Mouse (Mus musculus) lung, embryonic 16.5 days (tissue): ENCODE measurements at regions not wholly inside any gene's neighbourhood (a gene's known extent, or its start where the extent isn't known, plus 50 kb on each side); places are given as distances from the start of the nearest gene placed in this dataset.

Experiments used
- ATAC-seq: fragments of 200-750 bp; cut with Nextera tagmentation; 2 replicates; pipeline ENCODE4 v1.8.0; 2017; ENCODE audit warnings: low read depth, mild to moderate bottlenecking, moderate library complexity
- H3K27ac ChIP-seq: fragments of 300-500 bp; sonication (generic); 2 replicates; pipeline ENCODE4 v1.5.1; 2014; ENCODE audit warnings: mild to moderate bottlenecking, control low read depth, low read length
- H3K27me3 ChIP-seq: fragments of 300-500 bp; sonication (generic); 2 replicates; pipeline ENCODE4 v1.6.1; 2014; ENCODE audit warnings: low read depth, low read length, mixed read lengths; ENCODE audit not compliant: control insufficient read depth, insufficient read depth
- H3K36me3 ChIP-seq: fragments of 300-500 bp; sonication (generic); 2 replicates; pipeline ENCODE4 v1.6.1; 2014; ENCODE audit warnings: low read length; ENCODE audit not compliant: control insufficient read depth, insufficient read depth
- H3K4me1 ChIP-seq: fragments of 300-500 bp; sonication (generic); replicated peaks from 2 replicates; pipeline ENCODE4 v1.6.1; 2014; ENCODE audit warnings: low read length, mixed read lengths; ENCODE audit not compliant: control insufficient read depth, insufficient read depth
- H3K4me2 ChIP-seq: fragments of 300-500 bp; sonication (generic); 2 replicates; pipeline ENCODE4 v1.6.1; 2014; ENCODE audit warnings: low read depth, low read length, control low read depth
- H3K4me3 ChIP-seq: fragments of 300-500 bp; sonication (generic); 2 replicates; pipeline ENCODE4 v1.5.1; 2014; ENCODE audit warnings: mild to moderate bottlenecking, low read length, control low read depth
- H3K9ac ChIP-seq: fragments of 300-500 bp; sonication (generic); 2 replicates; pipeline ENCODE4 v1.6.1; 2014; ENCODE audit warnings: low read length, control low read depth
- H3K9me3 ChIP-seq: fragments of 300-500 bp; sonication (generic); 2 replicates; pipeline ENCODE4 v1.6.1; 2016; ENCODE audit warnings: low read length; ENCODE audit not compliant: control insufficient read depth
- WGBS: fragments of 180-500 bp; shearing (Covaris S2); extraction: QIAGEN DNeasy Blood & Tissue Kit; methylation state at CpG from one replicate; pipeline ENCODE4 v1.1.7; 2014; 5-methylcytosine and 5-hydroxymethylcytosine counted together

- 45% methylated on average over 14 of the region's 14 CpGs for WGBS
- Histone ChIP-seq H3K9me3 (no peaks in the 10 kb centered on the region), H3K27ac (no peak overlapping the region), H3K4me1 (no peaks in the 10 kb centered on the region), H3K27me3 (no peaks in the 10 kb centered on the region; the same call in 1 of the 2 replicates), H3K9ac (no peak overlapping the region), H3K4me3 (no peak overlapping the region), H3K36me3 (no peaks in the 10 kb centered on the region), H3K4me2 (no peak overlapping the region)
- ATAC-seq, result no peak
Measured at GRCm38 (mm10) chr12:107723860-107724320, 235.5 kb downstream of the 3110018I06Rik start.

- H3K27ac ChIP-seq, result no peak overlapping the region
- no peaks in the 10 kb centered on the region for H3K36me3 ChIP-seq
- H3K9me3 ChIP-seq, result no peaks in the 10 kb centered on the region
- ATAC-seq, result no peak
- 35% methylated on average over 8 of the region's 8 CpGs for WGBS
- H3K4me1 ChIP-seq, result no peaks in the 10 kb centered on the region
- H3K4me2 ChIP-seq, result no peak overlapping the region
- H3K4me3 ChIP-seq, result no peak overlapping the region
- H3K9ac ChIP-seq, result no peak overlapping the region
- no peaks in the 10 kb centered on the region; the same call in 1 of the 2 replicates for H3K27me3 ChIP-seq
Measured at GRCm38 (mm10) chr12:107724467-107724866, 236.0 kb downstream of the 3110018I06Rik start.

GRCm38 (mm10) chr12:107728865-107729264 is 240.4 kb downstream of the 3110018I06Rik start:
- Histone ChIP-seq H3K27me3 (no peaks in the 10 kb centered on the region; the same call in 1 of the 2 replicates), H3K36me3 (no peaks in the 10 kb centered on the region), H3K4me2 (no peak overlapping the region), H3K27ac (no peak overlapping the region), H3K9me3 (no peaks in the 10 kb centered on the region), H3K4me1 (no peaks in the 10 kb centered on the region), H3K4me3 (no peak overlapping the region), H3K9ac (no peak overlapping the region)
- 61% methylated on average over 6 of the region's 6 CpGs for whole genome bisulfite sequencing
- no peak for ATAC-seq

GRCm38 (mm10) chr12:107729301-107729700 is 240.9 kb downstream of the 3110018I06Rik start:
- no peak for ATAC-seq
- Histone ChIP-seq H3K4me1 (no peaks in the 10 kb centered on the region), H3K4me2 (no peak overlapping the region), H3K36me3 (no peaks in the 10 kb centered on the region), H3K27ac (no peak overlapping the region), H3K9ac (no peak overlapping the region), H3K4me3 (no peak overlapping the region), H3K9me3 (no peaks in the 10 kb centered on the region), H3K27me3 (no peaks in the 10 kb centered on the region)
- 55% methylated on average over 11 of the region's 11 CpGs for WGBS

- Histone ChIP-seq H3K36me3 (no peaks in the 10 kb centered on the region), H3K4me2 (no peak overlapping the region), H3K4me1 (no peaks in the 10 kb centered on the region), H3K9me3 (no peaks in the 10 kb centered on the region), H3K4me3 (no peak overlapping the region), H3K27me3 (no peaks in the 10 kb centered on the region), H3K9ac (no peak overlapping the region), H3K27ac (no peak overlapping the region)
- no peak for ATAC-seq
- 70% methylated on average over 4 of the region's 4 CpGs for WGBS
Measured at GRCm38 (mm10) chr12:107730940-107731339, 242.5 kb downstream of the 3110018I06Rik start.

- Histone ChIP-seq H3K9me3 (no peaks in the 10 kb centered on the region), H3K27me3 (no peaks in the 10 kb centered on the region), H3K4me1 (no peaks in the 10 kb centered on the region), H3K36me3 (no peaks in the 10 kb centered on the region), H3K27ac (no peak overlapping the region), H3K4me2 (no peak overlapping the region), H3K4me3 (no peak overlapping the region), H3K9ac (no peak overlapping the region)
- 87% methylated on average over 6 of the region's 6 CpGs for WGBS
- ATAC-seq, result no peak
Measured at GRCm38 (mm10) chr12:107734536-107734935, 246.1 kb downstream of the 3110018I06Rik start.

GRCm38 (mm10) chr12:107742641-107743040 is 254.2 kb downstream of the 3110018I06Rik start:
- ATAC-seq, result no peak
- H3K4me2 ChIP-seq, result no peak overlapping the region

GRCm38 (mm10) chr12:107744822-107745221 is 256.4 kb downstream of the 3110018I06Rik start:
- Histone ChIP-seq H3K27ac (no peak overlapping the region), H3K9me3 (no peaks in the 10 kb centered on the region), H3K9ac (no peak overlapping the region), H3K27me3 (no peaks in the 10 kb centered on the region), H3K4me2 (no peak overlapping the region), H3K4me1 (peaks cover 4% of the 10 kb centered on the region; the same call in 1 of the 2 replicates), H3K36me3 (no peaks in the 10 kb centered on the region), H3K4me3 (no peak overlapping the region)
- WGBS, result 87% methylated on average over 8 of the region's 8 CpGs
- no peak for ATAC-seq

More at GRCm38 (mm10) chr12:107742641-107743040, 254.2 kb downstream of the 3110018I06Rik start:
- Histone ChIP-seq H3K9ac (no peak overlapping the region), H3K4me3 (no peak overlapping the region), H3K9me3 (no peaks in the 10 kb centered on the region), H3K4me1 (no peaks in the 10 kb centered on the region), H3K36me3 (no peaks in the 10 kb centered on the region), H3K27me3 (no peaks in the 10 kb centered on the region), H3K27ac (no peak overlapping the region)
- WGBS, result 75% methylated on average over 13 of the region's 13 CpGs

GRCm38 (mm10) chr12:107748481-107749380 is 254.7 kb downstream of the Bcl11b start:
- 49% methylated on average over 18 of the region's 18 CpGs for WGBS
- ATAC-seq, result no peak

More at GRCm38 (mm10) chr12:107748481-107749380, 254.7 kb downstream of the Bcl11b start:
- H3K9ac ChIP-seq, result no peak overlapping the region
- H3K4me2 ChIP-seq, result no peak overlapping the region
- H3K27ac ChIP-seq, result no peak overlapping the region
- peaks cover 18% of the 10 kb centered on the region for H3K4me1 ChIP-seq
- H3K9me3 ChIP-seq, result no peaks in the 10 kb centered on the region
- H3K4me3 ChIP-seq, result no peak overlapping the region
- no peaks in the 10 kb centered on the region for H3K36me3 ChIP-seq
- no peaks in the 10 kb centered on the region for H3K27me3 ChIP-seq
